Mouse (Mus musculus) 3T3-L1 (cell line): ENCODE results near the gene Chsy1.

Source experiments
- DNase-seq: peaks from one replicate; pipeline ENCODE4 v3.0.0-alpha.2; 2015; ENCODE audit warnings: low read depth, low spot score

Chsy1 gene

GRCm38 (mm10) chr7:66109855-66110635 is 730 bp downstream of the Chsy1 start:
- DNase-seq = peak; percentile 56

DNA sequence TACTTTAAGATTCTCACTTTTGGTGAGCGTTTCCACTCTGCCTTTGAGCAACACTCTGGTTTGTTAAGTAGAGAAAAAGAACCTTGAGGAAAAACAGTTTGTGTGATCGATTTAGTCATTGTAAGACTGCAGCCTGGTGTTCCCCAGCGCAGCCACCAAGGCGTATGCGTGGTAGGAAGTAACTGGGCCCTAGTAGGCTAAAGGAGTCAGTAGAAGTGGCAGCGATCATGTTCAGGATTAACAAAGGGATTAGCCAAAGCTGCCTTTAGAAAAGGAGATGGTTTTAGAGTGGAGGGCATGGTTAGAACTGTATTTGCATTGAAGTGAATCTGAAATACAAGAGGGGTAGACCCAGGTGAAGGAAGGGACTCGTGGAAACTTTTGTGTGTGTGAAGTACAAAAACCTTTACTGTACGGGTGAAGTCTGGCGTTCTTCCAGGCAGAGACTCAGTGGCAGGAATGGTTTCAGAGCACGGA is 1.4 kb downstream of the Chsy1 start:
- peak; percentile 57 for DNase-seq

GRCm38 (mm10) chr7:66111211-66111610 is 1.9 kb downstream of the Chsy1 start:
- peak; percentile 23 for DNase-seq

- DNase-seq = no peak
These were observed 4.2 kb downstream of the Chsy1 start for GRCm38 (mm10) chr7:66113561-66113960.

GRCm38 (mm10) chr7:66115821-66116343 is 6.6 kb downstream of the Chsy1 start:
- no peak for DNase-seq

DNA sequence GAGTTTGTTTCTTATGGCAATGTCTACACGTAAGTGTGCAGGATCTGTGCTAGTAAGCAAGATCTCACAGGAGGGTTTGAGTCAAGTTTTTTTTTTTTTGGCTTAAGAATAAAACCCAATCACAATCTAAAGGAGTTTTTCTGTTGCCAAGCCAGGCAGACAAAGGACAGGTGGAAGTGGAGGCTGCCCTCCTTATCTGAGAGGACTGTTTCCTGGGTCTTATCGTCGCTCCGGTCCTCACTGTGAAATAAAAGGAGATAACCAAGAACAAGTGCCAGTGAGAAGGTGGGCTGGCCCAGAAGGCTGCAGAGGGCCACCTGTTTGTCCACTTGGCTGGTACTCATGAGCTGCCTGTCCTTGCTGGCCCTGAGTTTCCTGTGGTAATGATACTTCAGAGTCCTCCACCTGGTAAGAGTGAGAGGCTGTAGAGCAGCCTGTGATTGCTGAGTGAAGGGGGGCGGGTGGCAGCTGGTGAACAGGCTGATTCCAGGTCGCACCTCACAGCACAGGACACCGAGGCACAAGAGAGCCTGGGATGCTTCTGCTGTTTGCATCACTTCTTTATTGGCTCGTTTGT is 7.7 kb downstream of the Chsy1 start:
- no peak for DNase-seq

- DNase-seq = peak; percentile 73
These were observed 8.7 kb downstream of the Chsy1 start for GRCm38 (mm10) chr7:66118046-66118445.

DNA sequence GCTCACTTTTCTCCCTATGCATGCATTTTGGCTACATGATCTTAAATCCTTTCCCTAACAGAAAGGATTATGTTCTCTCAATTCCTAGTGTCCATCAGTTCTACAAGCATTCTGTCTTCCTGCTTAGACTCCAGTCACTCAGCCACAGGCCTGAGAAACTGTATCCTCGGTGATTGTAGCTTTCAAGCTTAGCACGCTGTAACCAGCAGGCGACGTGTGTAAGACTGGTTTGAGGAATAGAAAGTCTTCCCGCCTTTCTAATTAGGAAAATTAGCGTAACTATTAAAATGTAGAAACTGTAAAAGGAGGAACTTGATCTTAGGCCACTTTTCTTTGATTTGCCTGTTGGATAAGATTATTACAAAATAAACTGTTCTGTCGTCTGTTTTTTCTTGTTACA is 9.5 kb downstream of the Chsy1 start:
- no peak for DNase-seq

- DNase-seq = no peak
These were observed 10.8 kb downstream of the Chsy1 start for GRCm38 (mm10) chr7:66120139-66120538.

GRCm38 (mm10) chr7:66120702-66121396 is 11.5 kb downstream of the Chsy1 start:
- DNase-seq = no peak

DNA sequence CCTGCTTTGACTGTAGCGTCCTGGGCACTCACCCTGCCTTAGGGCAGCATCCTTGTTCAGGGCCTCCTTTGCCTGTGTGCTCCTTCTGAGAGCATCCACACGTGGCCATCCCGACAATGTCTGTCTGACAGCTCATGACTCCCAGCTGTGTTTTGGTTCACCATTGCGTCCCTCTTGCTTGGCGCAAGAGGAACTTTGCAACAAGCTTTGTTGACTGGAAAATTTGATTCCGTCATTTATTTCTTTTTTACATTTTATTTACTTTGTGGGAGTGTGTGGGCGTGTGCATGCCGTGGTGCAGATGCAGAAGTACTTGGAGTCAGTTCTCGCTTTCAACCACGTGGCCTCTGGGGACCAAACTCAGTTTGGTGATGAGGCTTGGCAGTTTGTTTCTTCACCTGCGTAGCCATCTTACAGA is 15.2 kb downstream of the Chsy1 start:
- peak; percentile 48 for DNase-seq

DNA sequence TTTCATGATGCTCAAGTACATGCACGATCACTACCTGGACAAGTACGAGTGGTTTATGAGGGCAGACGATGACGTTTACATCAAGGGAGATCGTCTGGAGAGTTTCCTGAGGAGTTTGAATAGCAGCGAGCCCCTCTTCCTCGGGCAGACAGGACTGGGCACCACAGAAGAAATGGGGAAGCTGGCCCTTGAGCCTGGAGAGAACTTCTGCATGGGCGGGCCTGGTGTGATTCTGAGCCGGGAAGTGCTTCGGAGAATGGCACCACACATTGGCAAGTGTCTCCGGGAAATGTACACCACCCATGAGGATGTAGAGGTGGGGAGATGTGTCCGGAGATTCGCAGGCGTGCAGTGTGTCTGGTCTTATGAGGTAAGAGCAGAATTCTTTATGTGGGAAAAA is 16.1 kb downstream of the Chsy1 start:
- no peak for DNase-seq

DNA sequence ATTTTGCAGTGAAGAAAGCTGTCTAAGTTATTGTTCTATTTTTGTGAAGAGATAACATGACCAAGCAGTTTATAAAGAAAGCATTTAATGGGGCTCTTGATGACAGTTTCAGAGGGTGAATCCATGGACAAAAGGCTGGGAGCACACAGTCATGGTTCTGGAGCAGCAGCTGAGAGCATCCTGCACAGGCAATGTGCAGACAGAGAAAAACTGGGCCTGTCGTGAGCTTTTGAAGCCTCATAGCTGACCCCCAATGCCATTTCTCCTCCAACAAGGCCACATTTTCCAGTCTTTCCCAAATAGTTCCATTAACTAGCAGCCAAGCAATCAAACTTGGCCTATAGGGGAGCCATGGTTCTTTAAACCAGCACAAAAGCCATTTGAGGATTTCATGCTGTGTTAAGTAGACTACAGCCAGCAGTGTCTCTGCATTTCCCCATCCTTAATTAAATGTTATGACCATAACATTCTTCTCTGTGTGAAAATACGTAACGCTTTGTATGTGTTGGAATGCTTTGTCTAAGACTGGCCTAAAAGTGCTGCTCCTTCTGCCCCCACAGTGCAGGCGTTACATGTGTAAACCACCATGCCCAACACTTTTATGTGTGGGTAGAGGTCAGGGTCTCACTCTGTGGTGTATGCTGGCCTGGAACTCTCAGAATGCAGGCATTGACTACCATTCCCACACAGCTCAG is 18.8 kb downstream of the Chsy1 start:
- DNase-seq = no peak

DNA sequence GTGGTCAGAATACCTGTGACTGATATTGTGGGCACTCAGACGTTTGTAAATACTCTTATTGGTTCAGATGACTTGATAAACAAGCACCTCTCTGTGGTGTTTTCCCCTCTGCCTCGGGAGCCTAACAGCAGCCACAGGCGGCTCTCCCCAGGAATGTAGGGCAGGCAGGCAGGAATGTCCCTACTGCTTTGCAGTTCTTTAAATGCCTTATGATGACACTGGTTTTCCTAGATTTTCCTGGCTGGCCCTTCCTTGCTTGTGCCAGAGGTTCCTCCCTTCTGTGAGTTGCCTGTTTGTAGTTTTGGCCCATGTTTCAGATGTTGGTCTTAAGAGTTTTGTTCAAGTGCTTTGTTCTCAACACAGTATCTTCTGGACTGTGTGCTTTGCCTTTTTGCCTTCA is 19.5 kb downstream of the Chsy1 start:
- DNase-seq = peak; percentile 54

DNA sequence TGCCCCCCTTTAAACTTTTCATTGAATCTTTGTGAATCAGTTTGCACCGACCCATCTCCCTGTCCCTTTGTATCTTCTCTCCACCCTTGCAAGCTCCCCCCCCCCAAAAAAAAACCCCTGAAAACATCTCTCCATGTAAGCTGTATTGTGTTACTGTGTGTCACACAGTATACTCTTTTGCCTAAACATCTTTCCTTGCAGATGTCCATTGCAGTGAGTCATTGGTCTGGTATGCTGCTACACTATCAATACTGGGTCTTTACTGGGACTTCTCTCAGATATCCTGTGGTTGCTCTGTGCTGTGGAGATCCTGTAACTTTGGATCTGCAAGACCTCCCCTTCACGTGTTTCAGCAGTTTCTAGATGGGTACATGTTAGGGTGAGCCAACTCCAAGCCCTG is 21.0 kb downstream of the Chsy1 start:
- peak; percentile 80 for DNase-seq

GRCm38 (mm10) chr7:66131776-66132421 is 22.6 kb downstream of the Chsy1 start:
- DNase-seq = no peak

DNA sequence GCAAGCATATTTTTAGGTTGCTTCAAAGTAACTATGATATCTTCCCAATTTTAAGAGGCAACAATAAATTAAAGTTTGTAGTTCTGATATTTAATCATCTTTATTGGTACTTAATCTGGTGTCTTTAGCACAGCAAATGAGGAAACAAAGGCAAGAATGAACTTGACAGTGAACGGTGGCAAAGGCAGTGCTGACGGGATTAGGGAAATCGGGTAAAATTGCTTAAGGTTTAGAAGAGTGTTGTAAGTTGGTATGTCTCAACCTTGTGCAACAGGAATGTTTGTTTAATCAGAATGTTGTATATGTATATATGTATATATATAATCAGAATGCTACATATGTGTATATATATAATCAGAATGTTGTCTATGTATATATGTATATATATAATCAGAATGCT is 24.8 kb downstream of the Chsy1 start:
- DNase-seq = no peak

GRCm38 (mm10) chr7:66135644-66136043 is 26.3 kb downstream of the Chsy1 start:
- DNase-seq = no peak

GRCm38 (mm10) chr7:66136187-66136586 is 26.9 kb downstream of the Chsy1 start:
- DNase-seq = peak; percentile 57

DNA sequence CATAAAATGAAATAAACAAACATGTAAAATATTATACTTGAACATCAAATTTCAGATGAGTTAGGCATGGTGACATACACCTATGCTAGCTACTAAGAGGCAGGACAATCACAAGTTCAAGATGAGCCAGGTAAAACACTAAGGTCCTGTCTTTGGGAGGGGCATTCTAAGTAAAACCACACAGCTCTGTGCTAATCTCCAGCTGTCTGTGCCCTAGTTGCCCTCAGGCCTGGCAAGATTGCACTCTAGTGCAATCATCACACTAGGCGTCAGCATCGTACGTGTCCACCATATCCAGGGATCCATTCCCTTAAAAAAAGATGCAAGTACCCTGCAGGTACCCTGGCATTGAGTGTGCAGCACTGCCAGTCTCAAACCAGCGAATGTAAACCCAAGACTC is 28.0 kb downstream of the Chsy1 start:
- no peak for DNase-seq

- DNase-seq = no peak
These were observed 29.0 kb downstream of the Chsy1 start for GRCm38 (mm10) chr7:66138301-66138700.
